Mouse (Mus musculus) frontal cortex, postnatal 10 days (tissue): ENCODE data around the gene Miga2.
"Not testable (repeated sequence)": the region's sequence is repeated elsewhere in the genome, so short reads cannot be mapped to it uniquely, and the experiment has no call there.

Source experiments
- DNase-seq, 2 experiments: peaks; one replicate each; pipeline ENCODE4 v3.0.0; 2022; ENCODE audit warnings: low spot score in 2 of 2, mixed read lengths in 1 of 2

Miga2 gene

DNA sequence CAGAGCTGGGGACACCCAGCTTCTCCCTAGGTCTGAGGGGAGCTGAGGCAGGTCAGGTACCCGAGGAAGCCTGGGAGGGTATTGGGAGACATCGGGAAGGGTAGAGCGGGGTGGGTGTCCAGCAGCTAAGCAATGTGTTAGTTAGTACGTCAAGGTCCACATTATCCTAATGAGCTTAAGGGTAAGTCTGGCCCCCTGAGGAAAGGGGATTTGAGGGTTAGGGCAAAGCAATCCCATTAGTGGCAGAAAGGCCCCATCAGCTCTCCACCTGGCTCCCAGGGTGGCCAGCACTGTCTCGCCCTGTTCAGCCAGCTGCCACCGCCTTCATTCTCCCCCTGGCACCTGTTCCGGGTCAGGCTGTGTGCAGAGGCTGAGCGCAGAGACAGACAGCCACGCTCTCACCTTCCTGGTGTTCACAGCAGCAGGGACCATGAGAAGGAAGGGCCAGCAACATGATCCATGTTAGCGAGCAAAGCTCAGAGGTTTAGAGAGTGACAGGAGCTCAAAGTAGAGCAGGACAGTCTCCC, 34.0 kb downstream of the Miga2 start:
- no peak for DNase-seq

DNA sequence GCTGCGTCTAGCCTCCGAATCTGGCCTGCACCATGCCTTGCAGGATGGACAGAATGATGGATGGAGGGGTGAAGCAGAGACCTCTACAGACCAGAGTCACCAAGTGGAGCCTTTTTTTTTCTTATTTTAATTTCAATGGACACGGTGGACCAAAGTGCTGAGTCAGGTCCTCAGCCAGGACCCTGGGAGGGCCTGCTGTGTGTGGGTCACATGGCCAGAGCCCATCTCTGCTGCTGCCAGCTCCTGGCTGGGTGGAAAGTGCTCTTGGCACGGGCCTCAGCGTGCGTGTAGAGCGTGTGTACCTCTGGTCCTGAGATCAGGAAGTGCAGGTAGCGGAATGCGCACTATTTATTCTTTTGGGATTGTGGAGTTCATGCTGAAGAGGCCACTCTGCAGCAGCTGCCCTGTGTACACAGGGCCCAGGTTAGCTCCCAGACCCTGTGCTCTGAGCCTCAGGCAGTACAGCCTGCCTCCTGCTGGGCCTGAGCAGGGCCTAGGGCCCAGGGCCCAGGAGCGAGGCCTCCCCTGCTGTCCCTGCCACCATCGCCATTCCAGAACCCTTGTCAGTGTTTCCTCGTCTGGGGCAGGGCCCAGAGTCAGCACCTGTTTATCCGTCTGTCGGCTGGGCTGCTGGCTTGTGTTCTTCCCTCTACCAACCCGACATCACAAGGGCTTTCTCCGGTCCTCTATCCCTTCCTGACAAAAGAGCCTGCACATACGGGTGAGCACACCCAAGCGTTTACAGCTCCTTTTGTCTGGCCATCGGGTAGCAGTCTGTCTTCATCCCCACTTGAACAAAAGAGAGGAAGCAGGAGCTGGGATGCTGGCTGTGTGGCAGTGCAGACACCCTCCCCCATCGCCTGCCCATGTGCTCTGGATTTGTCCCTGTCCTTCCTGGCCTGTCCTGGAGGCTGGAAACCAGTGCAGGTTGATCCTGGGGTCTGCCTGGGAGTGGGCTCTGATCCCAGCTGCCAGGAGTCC, 35.4 kb downstream of the Miga2 start:
- DNase-seq, result no peak

GRCm38 (mm10) chr2:30401581-30401980, 37.5 kb downstream of the Miga2 start:
- DNase-seq, result no peak

DNA sequence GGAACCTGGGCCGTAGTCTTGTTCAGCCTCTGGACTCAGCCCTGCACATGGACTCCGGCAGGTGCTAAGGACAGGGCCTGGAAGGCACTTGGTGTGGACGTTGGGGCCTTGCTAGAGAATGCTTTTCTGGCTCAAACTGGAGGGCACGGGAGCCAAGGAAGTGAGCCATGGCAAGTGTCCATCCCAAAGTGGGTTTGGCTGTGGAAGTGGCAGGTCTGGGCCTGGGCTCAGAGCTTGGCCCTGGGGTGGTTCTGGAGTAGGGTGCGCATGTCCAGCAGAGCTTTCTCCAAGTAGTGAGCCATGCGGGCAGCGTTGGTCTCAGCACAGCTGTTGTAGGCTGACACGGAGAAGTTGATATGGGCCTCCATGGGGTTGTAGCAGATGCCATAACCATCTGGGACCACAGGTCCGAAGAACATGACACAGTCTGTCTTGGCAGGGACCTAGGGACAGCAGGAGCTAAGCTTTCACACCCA, 38.4 kb downstream of the Miga2 start:
- no peak for DNase-seq

DNA sequence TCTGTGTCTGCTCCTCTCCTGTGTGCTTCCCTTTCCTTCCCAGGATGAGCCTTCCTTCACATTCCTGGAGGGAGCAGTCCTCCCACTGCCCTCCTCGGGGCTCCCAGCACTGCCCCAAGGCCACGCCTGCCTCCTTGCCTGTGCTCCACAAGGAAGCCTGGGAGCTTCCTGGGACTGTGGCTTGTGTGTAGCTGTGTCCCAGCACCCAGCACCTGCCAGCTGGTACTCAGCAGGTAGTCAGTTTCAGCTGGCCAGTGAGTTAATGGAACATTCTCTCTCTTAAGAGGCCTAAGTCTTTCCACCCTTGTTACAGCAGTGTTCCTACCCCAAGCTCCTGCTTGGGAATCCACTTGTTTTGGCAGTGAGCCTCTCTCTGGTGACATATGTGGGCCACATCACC, 38.8 kb downstream of the Miga2 start:
- no peak for DNase-seq

GRCm38 (mm10) chr2:30403870-30404269, 39.8 kb downstream of the Miga2 start:
- DNase-seq, result no peak

- DNase-seq, result no peak
Observed at GRCm38 (mm10) chr2:30407221-30407620, 43.2 kb downstream of the Miga2 start.

GRCm38 (mm10) chr2:30407778-30408177, 43.7 kb downstream of the Miga2 start:
- DNase-seq, result no peak

GRCm38 (mm10) chr2:30408452-30409100, 44.5 kb downstream of the Miga2 start:
- no peak for DNase-seq

GRCm38 (mm10) chr2:30409454-30410176, 45.6 kb downstream of the Miga2 start:
- DNase-seq, result no peak

DNA sequence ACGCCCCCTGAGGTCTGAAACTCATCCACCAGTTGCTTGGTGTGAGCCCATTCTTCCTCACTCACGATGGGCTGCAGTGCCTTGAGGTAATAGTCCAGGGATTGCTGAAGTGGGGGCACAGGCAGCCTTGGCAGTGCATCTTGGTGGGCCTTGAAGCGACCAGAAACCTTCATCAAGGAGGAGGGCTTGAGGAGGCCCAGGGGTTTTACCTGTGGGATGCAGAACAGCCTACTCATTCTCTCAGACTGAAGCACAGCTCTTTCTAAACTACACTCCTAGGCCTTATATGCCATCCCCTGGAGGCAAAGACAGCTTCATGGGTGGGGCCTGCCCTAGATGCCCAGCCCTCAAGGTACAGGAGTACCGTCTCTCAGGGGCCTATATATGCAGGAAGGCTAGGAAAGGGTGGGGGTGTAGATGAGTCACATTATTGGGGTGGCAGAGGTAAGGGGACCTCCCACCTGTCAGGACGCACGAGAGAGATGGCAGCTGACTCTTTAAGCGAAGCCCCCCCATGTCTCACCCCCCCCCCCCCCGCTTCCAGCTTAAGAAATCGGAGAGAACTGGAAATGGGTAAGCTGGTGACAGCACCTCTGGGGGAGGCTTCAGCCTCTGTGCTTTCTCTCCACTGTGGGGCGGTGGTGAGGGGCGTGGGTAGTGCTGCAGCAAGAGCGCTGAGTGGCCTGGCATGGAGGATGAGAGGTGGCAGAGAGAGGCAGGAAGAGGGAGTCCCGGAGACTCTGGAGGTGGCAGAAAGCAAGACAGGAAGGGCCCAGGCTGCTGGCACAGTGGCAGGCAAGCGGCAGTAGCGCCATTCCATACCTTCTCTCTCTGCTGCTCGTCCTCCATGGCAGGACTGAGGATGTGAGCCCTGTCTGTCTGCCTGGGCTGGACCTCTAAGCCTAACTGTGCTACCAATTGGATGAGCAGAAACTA, 49.3 kb downstream of the Miga2 start:
- no peak for DNase-seq

DNA sequence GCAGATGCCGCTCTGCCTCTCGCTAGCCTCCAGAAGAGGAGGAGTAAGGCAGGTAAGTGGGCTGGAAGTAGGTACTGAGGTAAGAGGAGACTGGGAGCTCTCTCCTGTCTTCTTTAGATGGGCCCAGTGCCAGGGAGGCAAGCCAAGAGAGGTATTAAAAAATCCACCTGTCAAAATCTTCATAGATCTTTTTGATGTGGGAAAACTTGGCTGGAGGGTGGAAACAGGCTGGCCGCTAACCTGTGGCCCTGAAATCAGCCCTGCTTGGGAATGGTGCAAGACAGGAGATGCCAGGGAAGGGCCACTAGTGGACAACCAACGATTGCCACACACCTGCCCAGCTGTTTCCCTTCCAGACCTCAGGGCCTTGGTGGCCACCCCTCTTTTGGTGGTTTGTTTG, 50.1 kb downstream of the Miga2 start:
- no peak for DNase-seq

DNA sequence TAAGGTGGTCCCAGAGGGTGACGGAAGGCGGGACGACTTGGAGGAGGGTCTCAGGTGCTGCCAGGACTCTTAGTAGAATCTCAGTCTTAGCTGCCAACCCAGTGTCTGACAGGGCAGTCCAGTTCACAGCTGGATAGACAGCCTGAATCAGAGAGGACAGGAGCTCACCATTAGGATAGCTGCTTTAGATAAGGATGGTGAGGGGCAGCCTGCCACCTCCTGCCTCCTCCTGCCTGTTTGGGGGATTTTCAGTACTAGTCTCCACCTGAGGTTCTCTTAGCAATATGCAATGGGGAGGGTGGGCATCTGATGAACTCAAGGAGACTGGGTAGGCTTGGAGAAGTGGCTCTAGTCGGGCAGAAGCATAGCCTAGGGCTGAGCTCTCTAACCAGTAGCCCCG, 50.6 kb downstream of the Miga2 start:
- DNase-seq, result no peak

DNA sequence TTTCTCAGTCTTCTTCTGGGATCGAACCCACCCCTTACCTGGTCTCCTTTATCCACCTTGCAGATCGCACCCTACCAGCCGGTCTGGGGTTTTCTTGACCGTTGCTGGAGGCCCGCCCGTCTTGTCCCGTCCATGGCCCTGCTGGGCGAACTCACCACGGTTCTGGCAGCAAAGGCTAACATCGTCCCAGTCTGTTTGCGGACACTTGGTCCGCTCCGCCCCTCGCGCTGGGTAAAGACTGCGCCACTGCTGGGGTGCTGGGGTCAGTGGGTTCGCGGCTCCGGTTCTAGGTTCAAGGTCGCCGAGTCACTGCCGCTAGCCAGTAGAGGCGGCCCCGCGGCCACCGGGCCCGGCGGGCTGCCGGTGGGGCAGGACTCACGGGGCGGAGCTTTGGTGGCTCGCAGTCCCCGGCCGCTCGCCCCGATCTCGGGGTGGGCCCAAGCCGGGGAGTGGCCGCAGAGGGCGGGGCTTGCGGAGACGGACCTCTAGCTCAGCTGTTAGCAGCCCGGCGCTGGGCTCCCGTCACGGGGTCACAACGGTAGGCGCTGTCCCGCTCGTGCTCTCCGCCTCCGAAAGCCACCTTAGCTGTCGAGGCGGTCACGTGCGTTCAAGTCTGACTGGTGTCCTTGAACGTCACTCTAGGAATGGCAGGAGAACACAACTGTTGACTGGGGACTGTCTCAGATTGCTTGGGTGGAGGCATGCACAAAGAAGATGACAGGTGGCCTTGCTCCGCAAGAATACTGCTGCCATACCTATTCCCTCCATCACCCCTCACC, 51.3 kb downstream of the Miga2 start, which contains the start of gene Crat:
TSS of gene Crat (minus strand) at position 657 of the 779 bp plus-strand sequence.
- DNase-seq, result peak; percentile 91 to 92

DNA sequence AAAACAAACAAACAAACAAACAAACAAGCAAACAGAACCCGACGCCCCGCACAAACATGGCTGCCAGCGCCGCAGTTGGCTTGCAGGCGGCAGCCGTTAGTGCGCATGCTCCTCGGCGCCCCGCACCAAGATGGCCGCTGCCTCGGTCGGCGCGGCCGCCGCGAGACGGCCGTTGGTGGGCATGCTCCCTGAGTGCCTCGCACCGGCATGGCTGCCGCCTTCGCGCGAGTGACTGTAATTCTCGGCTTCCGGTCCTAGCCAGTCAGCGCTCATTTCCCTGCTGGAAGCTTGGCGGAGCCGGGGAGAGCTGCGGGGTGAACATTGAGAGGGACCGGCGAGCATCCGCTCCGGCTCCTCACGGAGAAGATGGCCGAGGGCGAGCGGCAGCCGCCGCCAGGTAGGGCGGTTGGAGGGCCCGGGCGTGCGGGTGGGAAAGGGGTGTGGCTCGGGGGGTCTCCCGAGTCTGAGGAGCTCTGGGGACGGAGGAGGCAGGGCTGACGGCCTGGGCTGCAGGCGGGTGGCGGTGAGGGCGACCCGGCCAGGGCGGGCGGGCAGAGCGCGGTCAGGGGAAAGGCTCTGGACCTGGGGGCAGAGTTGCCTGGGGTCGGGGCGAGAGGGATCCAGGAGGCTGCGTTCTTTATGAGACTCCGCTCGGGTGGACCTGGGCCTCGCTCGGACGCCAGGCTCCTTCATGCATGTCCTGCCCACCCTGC, 52.1 kb downstream of the Miga2 start, which contains the start of gene Ptpa:
TSS of gene Ptpa (plus strand) at position 104 of the 713 bp plus-strand sequence.
- peak; percentile 90 to 93 for DNase-seq

DNA sequence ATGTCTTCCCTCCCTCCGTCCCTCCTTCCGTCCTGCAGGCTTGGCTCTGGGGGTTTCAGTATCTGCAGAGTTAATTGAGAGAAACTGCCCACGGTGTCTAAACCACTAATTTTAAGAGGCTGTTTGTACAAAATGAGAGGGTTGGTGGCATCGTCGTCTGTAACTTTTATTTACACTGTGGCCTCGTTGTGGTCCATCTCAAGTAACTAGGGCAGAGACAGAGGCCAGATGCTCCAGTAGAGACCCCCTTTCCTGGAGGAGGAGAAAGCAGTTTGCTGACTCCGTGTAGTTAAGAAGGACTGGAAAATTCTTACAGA, 52.6 kb downstream of the Miga2 start:
- no peak for DNase-seq

- not testable (repeated sequence) for DNase-seq
Observed at GRCm38 (mm10) chr2:30417154-30417553, 53.1 kb downstream of the Miga2 start.

- DNase-seq, result no peak
Observed at GRCm38 (mm10) chr2:30417595-30418165, 53.6 kb downstream of the Miga2 start.

DNA sequence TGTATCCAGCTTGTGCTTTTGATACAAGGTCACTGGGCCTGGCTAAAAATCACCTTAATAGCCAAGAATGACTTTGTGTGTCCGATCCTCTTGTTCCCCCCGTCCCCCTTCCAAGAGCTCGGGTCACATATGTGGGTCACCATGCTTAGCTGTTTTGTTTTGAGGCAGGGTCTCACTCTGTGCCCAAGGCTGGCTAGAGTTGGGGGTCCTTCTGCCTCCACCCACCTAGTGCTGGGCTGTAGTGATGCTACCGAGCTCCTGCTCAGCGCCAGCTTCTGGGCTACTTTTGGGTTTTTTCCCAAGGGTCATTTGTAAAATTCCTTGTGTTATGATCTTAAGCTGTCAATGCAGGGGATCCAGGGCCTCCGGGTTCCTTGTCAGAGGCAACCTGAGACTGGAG, 54.2 kb downstream of the Miga2 start:
- no peak for DNase-seq
